Mouse (Mus musculus) adrenal gland, adult 2 months (tissue): Measurements from ENCODE around the gene Vmn1r163. TPM values are rescaled to one million over a fixed set of nuclear protein-coding genes. Genes with fewer than 3 reads are reported as not detected.
"Not testable (repeated sequence)": the region's sequence is repeated elsewhere in the genome, so short reads cannot be mapped to it uniquely, and the experiment has no call there.

Source experiments
- DNase-seq: peaks from one replicate; pipeline ENCODE4 v3.0.0; 2021
- long read RNA-seq: library from polyadenylated mRNA; stranded (forward); transcript quantifications from one replicate; pipeline ENCODE4 v2.0.0, GENCODE M21; 2021
- polyA plus RNA-seq: library from polyadenylated mRNA; depleted of rRNA; stranded (reverse); fragments of >200 nt; gene quantifications from 2 replicates; pipeline ENCODE4 v1.2.3, GENCODE M21; 2012; rRNA removed
- total RNA-seq, 2 experiments: library from RNA; stranded (reverse); gene quantifications; 2 replicates each; pipeline ENCODE4 v1.2.3; 2021

Vmn1r163 gene
- total RNA-seq = not detected
- polyA plus RNA-seq = not detected in 2 replicates
- long read RNA-seq = 0 reads

DNA sequence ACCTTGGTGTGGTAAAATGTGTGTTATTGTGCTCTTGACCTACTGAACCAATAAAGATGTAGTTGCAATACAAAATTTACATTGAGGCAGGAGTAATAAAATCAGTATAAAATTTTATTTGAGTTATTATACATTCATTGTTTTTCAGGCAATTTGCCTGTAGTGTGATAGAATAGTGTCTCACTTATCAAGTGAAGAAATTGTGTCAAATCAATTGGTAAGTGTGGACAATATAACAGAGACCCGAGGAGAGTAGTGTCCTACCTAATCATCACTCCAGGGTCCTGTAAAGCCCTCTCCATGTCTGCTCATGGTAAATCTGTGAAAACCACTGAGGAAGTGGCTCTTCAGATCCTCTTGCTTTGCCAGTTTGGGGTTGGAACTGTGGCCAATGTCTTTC, at the start of gene Vmn1r163:
TSS of gene Vmn1r163 (plus strand) at position 301 of the 400 bp plus-strand sequence.
- not testable (repeated sequence) for DNase-seq

DNA sequence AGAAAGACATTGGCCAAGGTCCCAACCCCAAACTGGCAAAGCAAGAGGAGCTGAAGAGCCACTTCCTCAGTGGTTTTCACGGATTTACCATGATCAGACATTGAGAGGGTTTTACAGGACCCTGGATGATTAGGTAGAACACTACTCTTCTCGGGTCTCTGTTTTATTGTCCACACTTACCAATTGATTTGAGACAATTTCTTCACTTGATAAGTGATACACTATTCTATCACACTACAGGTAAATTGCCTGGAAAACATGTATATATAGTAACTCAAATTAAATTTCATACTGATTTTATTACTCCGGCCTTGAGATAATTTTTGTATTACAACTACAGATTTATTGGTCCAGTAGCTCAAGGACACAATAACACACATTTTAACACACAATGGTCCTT, 35.5 kb upstream of the Vmn1r163 start, which contains the start of gene Gm4216:
TSS of gene Gm4216 (minus strand) at position 101 of the 400 bp plus-strand sequence.
- not testable (repeated sequence) for DNase-seq

- DNase-seq = not testable (repeated sequence)
Measured at GRCm38 (mm10) chr7:23067356-23067755, 12.0 kb downstream of the Vmn1r163 start, which contains the start of gene Gm8720. Gm8720 (minus strand) TSS chr7:23067456.

Other genes starting within 250 kb of the Vmn1r163 start
- not detected for gene Vmn1r159, start 211.9 kb upstream of the Vmn1r163 start, total RNA-seq
- gene Vmn1r159, start 211.9 kb upstream of the Vmn1r163 start, polyA plus RNA-seq = not detected in 2 replicates
- gene Vmn1r160, start 184.3 kb upstream of the Vmn1r163 start, total RNA-seq = not detected
- not detected in 2 replicates for gene Vmn1r160, start 184.3 kb upstream of the Vmn1r163 start, polyA plus RNA-seq
- not detected for gene Gm4214, start 70.9 kb upstream of the Vmn1r163 start, total RNA-seq
- gene Gm4214, start 70.9 kb upstream of the Vmn1r163 start, polyA plus RNA-seq = not detected in 2 replicates
- gene Gm4216, start 35.6 kb upstream of the Vmn1r163 start, total RNA-seq = not detected
- gene Gm4216, start 35.6 kb upstream of the Vmn1r163 start, polyA plus RNA-seq = not detected in 2 replicates
- gene Gm8720, start 11.9 kb downstream of the Vmn1r163 start, total RNA-seq = not detected
- not detected in 2 replicates for gene Gm8720, start 11.9 kb downstream of the Vmn1r163 start, polyA plus RNA-seq
- gene Gm10662, start 88.9 kb downstream of the Vmn1r163 start, total RNA-seq = not detected
- not detected in 2 replicates for gene Gm10662, start 88.9 kb downstream of the Vmn1r163 start, polyA plus RNA-seq
- gene Vmn1r165, start 161.8 kb downstream of the Vmn1r163 start, total RNA-seq = not detected
- not detected in 2 replicates for gene Vmn1r165, start 161.8 kb downstream of the Vmn1r163 start, polyA plus RNA-seq
- gene Vmn1r166, start 196.1 kb downstream of the Vmn1r163 start, total RNA-seq = not detected
- not detected in 2 replicates for gene Vmn1r166, start 196.1 kb downstream of the Vmn1r163 start, polyA plus RNA-seq
- gene Gm6902, start 223.4 kb downstream of the Vmn1r163 start, total RNA-seq = not detected
- not detected in 2 replicates for gene Gm6902, start 223.4 kb downstream of the Vmn1r163 start, polyA plus RNA-seq
- gene Nlrp4e, start 245.7 kb downstream of the Vmn1r163 start, total RNA-seq = not detected
- gene Nlrp4e, start 245.7 kb downstream of the Vmn1r163 start, polyA plus RNA-seq = not detected in 2 replicates